Mouse (Mus musculus) embryonic facial prominence, embryonic 14.5 days (tissue): ENCODE data around the gene Igsf8. TPM values are rescaled to one million over a fixed set of nuclear protein-coding genes. Genes with fewer than 3 reads are reported as not detected.

Experiments used
- ATAC-seq: fragments of 200-750 bp; cut with Nextera tagmentation; 2 replicates; pipeline ENCODE4 v1.8.0; 2017; ENCODE audit warnings: low read depth, moderate number of reproducible peaks, moderate TSS enrichment
- DNase-seq: peaks from one replicate; pipeline ENCODE4 v3.0.0-alpha.2; 2015; ENCODE audit warnings: low spot score
- H3K27ac ChIP-seq: fragments of 300-500 bp; sonication (generic); replicated peaks from 2 replicates; pipeline ENCODE4 v1.5.1; 2014; ENCODE audit warnings: low read depth, mild to moderate bottlenecking, low read length, moderate library complexity
- H3K27me3 ChIP-seq: fragments of 300-500 bp; sonication (generic); replicated peaks from 2 replicates; pipeline ENCODE4 v1.6.1; 2014; ENCODE audit warnings: low read length; ENCODE audit not compliant: control insufficient read depth, insufficient read depth
- H3K36me3 ChIP-seq: fragments of 300-500 bp; sonication (generic); 2 replicates; pipeline ENCODE4 v1.6.1; 2014; ENCODE audit warnings: low read length, mixed read lengths; ENCODE audit not compliant: control insufficient read depth, insufficient read depth
- H3K4me1 ChIP-seq: fragments of 300-500 bp; sonication (generic); 2 replicates; pipeline ENCODE4 v1.6.1; 2014; ENCODE audit warnings: antibody characterized with exemption, low read length; ENCODE audit not compliant: control insufficient read depth, insufficient read depth
- H3K4me2 ChIP-seq: fragments of 300-500 bp; sonication (generic); 2 replicates; pipeline ENCODE4 v1.6.1; 2014; ENCODE audit warnings: low read depth, mild to moderate bottlenecking, low read length, moderate library complexity, mixed read lengths
- H3K4me3 ChIP-seq: fragments of 300-500 bp; sonication (generic); 2 replicates; pipeline ENCODE4 v1.5.1; 2014; ENCODE audit warnings: low read depth, mild to moderate bottlenecking, low read length
- H3K9ac ChIP-seq: fragments of 300-500 bp; sonication (generic); 2 replicates; pipeline ENCODE4 v1.6.1; 2014; ENCODE audit warnings: low read depth, mild to moderate bottlenecking, low read length, moderate library complexity, mixed read lengths
- H3K9me3 ChIP-seq: fragments of 300-500 bp; sonication (generic); 2 replicates; pipeline ENCODE4 v1.6.1; 2016; ENCODE audit warnings: low read length; ENCODE audit not compliant: control insufficient read depth
- WGBS: fragments of 180-500 bp; shearing (Covaris S2); extraction: QIAGEN DNeasy Blood & Tissue Kit; methylation state at CpG from one replicate; pipeline ENCODE4 v1.1.7; 2014; 5-methylcytosine and 5-hydroxymethylcytosine counted together
- polyA plus RNA-seq: library from polyadenylated mRNA; unstranded; fragments of >200 nt; fragmentation: Nextera tagmentation; extraction: Ambion mirVana; gene quantifications from 2 replicates; pipeline ENCODE4 v1.2.1, GENCODE M21; 2014

Igsf8 gene
- polyA plus RNA-seq, 1 experiment from 2014 or later = 57.2 TPM

GRCm38 (mm10) chr1:172247679-172248078 lies 13.8 kb upstream of the Igsf8 start:
- ATAC-seq = peak; percentile 75
- DNase-seq = peak; percentile 51

GRCm38 (mm10) chr1:172258314-172258713 lies 3.1 kb upstream of the Igsf8 start, which contains the start of gene Atp1a4:
Gene Atp1a4, minus strand, starts transcription at chr1:172258414.
- Histone ChIP-seq H3K4me2 (no peak within 1 kb of the TSS), H3K27me3 (no peaks in the 10 kb centered on the region), H3K27ac (no peak within 1 kb of the TSS), H3K4me3 (no peak within 1 kb of the TSS), H3K9me3 (no peaks in the 10 kb centered on the region), H3K4me1 (no peaks in the 10 kb centered on the region), H3K36me3 (no peaks in the 10 kb centered on the region), H3K9ac (no peak within 1 kb of the TSS)
- WGBS = 88% methylated on average over 6 of the region's 6 CpGs
- DNase-seq (no peak), ATAC-seq (no peak)

More at GRCm38 (mm10) chr1:172247679-172248078, 13.8 kb upstream of the Igsf8 start:
- H3K27ac ChIP-seq = no peak overlapping the region
- no peak overlapping the region for H3K9ac ChIP-seq
- no peak overlapping the region for H3K4me2 ChIP-seq
- H3K36me3 ChIP-seq = no peaks in the 10 kb centered on the region
- peaks cover 12% of the 10 kb centered on the region for H3K27me3 ChIP-seq
- 37% methylated on average over 2 of the region's 2 CpGs for WGBS
- no peak overlapping the region for H3K4me3 ChIP-seq
- no peaks in the 10 kb centered on the region for H3K9me3 ChIP-seq
- peaks cover 5% of the 10 kb centered on the region; the same call in 1 of the 2 replicates for H3K4me1 ChIP-seq

DNA sequence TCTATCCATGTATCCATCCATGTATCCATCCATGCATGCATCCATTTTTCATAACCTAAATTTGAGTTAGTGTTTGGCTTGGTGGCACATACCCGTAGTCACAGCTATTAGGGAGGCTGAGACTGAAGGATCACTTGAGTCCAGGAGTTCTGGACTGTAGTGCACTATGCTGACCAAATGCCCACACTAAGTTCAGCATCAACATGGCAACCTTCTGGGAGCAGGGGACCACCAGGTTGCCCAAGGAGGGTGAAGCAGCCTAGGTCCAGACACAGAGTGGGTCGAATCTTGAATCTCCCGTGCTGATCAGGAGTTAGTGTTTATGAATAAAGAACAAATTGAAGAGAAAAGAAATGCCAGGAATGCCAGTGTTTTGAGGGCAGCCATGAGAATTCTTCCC lies 9.8 kb downstream of the Igsf8 start:
- no peaks in the 10 kb centered on the region for H3K27me3 ChIP-seq
- no peak overlapping the region for H3K4me3 ChIP-seq
- no peak overlapping the region for H3K27ac ChIP-seq
- no peak for ATAC-seq
- H3K4me1 ChIP-seq = 0 out of 2 replicates have a peak, but pooled peaks cover 2% of the 10 kb centered on the region
- H3K36me3 ChIP-seq = no peaks in the 10 kb centered on the region
- WGBS = 88% methylated on average over 3 of the region's 3 CpGs
- H3K9ac ChIP-seq = no peak overlapping the region
- no peak overlapping the region for H3K4me2 ChIP-seq
- DNase-seq = no peak
- no peaks in the 10 kb centered on the region for H3K9me3 ChIP-seq

DNA sequence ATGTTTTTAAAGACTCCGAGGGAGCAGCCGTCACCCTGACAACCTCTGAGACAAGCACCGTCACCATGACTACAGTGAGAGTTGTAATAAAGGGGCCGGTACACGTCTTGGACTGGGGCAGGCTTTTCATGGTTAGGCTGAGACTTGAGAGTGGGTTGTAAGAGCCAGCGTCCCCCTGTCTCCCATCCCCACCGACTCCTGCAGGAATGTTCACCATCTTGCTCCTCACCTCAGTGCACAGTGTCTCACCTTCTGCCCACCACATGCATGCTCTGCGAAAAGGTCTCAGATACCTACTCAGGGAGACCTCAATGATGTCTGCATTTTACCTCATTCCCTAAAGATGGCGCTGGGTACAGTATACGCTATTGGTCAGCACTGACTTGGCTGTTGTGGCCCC lies 10.3 kb downstream of the Igsf8 start:
- DNase-seq (no peak), ATAC-seq (no peak)
- 77% methylated on average over 10 of the region's 10 CpGs for WGBS
- Histone ChIP-seq H3K4me1 (0 out of 2 replicates have a peak, but pooled peaks cover 2% of the 10 kb centered on the region), H3K36me3 (no peaks in the 10 kb centered on the region), H3K9me3 (no peaks in the 10 kb centered on the region), H3K4me2 (no peak overlapping the region), H3K9ac (no peak overlapping the region), H3K27me3 (no peaks in the 10 kb centered on the region), H3K4me3 (no peak overlapping the region), H3K27ac (no peak overlapping the region)

GRCm38 (mm10) chr1:172273386-172273785 lies 11.9 kb downstream of the Igsf8 start:
- DNase-seq (no peak), ATAC-seq (no peak)
- H3K9me3 ChIP-seq = no peaks in the 10 kb centered on the region
- 0 out of 2 replicates have a peak, but pooled peaks cover 2% of the 10 kb centered on the region for H3K4me1 ChIP-seq
- no peaks in the 10 kb centered on the region for H3K36me3 ChIP-seq
- H3K4me2 ChIP-seq = no peak overlapping the region
- 82% methylated on average over 6 of the region's 6 CpGs for WGBS
- no peak overlapping the region for H3K27ac ChIP-seq
- no peaks in the 10 kb centered on the region for H3K27me3 ChIP-seq
- no peak overlapping the region for H3K9ac ChIP-seq
- H3K4me3 ChIP-seq = no peak overlapping the region

GRCm38 (mm10) chr1:172274116-172274515 lies 12.7 kb downstream of the Igsf8 start:
- no peak overlapping the region for H3K9ac ChIP-seq
- no peaks in the 10 kb centered on the region for H3K9me3 ChIP-seq
- 50% methylated on average over 5 of the region's 5 CpGs for WGBS
- no peak overlapping the region for H3K4me2 ChIP-seq
- ATAC-seq = no peak
- no peak overlapping the region for H3K4me3 ChIP-seq
- 0 out of 2 replicates have a peak, but pooled peaks cover 2% of the 10 kb centered on the region for H3K4me1 ChIP-seq
- no peak overlapping the region for H3K27ac ChIP-seq
- no peak for DNase-seq
- no peaks in the 10 kb centered on the region for H3K36me3 ChIP-seq
- no peaks in the 10 kb centered on the region for H3K27me3 ChIP-seq

DNA sequence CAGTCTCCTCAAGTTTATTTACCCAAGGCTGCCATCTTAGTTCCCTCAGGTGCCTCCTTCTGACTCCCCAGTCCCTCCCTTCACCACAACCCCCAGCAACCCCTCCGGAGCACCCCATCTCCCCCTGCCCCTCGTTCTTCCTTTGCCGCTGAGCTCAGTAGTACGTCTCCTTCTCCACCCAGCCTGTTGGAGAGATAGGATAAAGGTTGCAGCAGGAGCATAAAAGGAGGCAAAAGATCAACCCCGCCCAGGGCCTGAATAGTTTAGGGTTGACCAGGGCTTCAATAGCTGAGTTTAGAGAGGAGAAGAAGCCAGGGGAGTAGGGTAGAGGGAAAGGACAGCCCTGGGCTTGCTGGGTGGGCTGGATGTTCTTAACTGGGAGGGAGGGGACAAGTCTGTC lies 13.1 kb downstream of the Igsf8 start:
- Histone ChIP-seq H3K4me3 (no peak overlapping the region), H3K36me3 (no peaks in the 10 kb centered on the region), H3K9ac (no peak overlapping the region), H3K4me2 (no peak overlapping the region), H3K27ac (no peak overlapping the region), H3K9me3 (no peaks in the 10 kb centered on the region), H3K27me3 (no peaks in the 10 kb centered on the region), H3K4me1 (0 out of 2 replicates have a peak, but pooled peaks cover 2% of the 10 kb centered on the region)
- WGBS = 70% methylated on average over 5 of the region's 5 CpGs
- DNase-seq (no peak), ATAC-seq (no peak)

DNA sequence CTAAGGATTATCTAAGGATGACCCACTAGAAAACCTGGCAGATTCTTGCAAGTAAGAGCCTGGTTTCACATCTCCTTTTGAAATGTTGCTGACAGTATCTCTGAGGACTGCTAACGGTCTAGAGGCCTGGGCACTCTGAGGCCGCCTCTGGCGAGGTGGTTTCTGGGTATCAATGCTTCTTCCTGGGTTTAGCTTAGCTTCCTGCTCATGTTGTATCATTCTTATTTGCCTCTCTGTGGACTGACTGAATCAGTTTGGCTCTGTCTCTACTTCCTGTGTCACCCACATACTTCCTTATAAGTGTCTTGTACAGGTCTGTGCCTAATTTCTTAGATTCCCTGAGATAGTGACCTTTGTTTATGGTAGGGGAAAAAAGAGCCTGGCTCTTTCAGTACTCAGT lies 15.7 kb downstream of the Igsf8 start:
- H3K36me3 ChIP-seq = no peaks in the 10 kb centered on the region
- H3K4me1 ChIP-seq = 0 out of 2 replicates have a peak, but pooled peaks cover 2% of the 10 kb centered on the region
- DNase-seq (no peak), ATAC-seq (no peak)
- H3K4me2 ChIP-seq = no peak overlapping the region
- H3K9ac ChIP-seq = no peak overlapping the region
- no peak overlapping the region for H3K27ac ChIP-seq
- H3K4me3 ChIP-seq = no peak overlapping the region
- H3K9me3 ChIP-seq = no peaks in the 10 kb centered on the region
- no peaks in the 10 kb centered on the region for H3K27me3 ChIP-seq
- 76% methylated on average over 3 of the region's 3 CpGs for WGBS

- H3K9me3 ChIP-seq = no peaks in the 10 kb centered on the region
- 0 out of 2 replicates have a peak, but pooled peaks cover 2% of the 10 kb centered on the region for H3K4me1 ChIP-seq
- H3K27me3 ChIP-seq = no peaks in the 10 kb centered on the region
- H3K27ac ChIP-seq = no peak overlapping the region
- H3K4me3 ChIP-seq = no peak overlapping the region
- DNase-seq (no peak), ATAC-seq (no peak)
- H3K9ac ChIP-seq = no peak overlapping the region
- H3K36me3 ChIP-seq = no peaks in the 10 kb centered on the region
- 89% methylated on average over 9 of the region's 13 CpGs for WGBS
- H3K4me2 ChIP-seq = no peak overlapping the region
Measured at GRCm38 (mm10) chr1:172278328-172278727, 16.9 kb downstream of the Igsf8 start.
